Mouse (Mus musculus) forebrain, embryonic 13.5 days (tissue): ENCODE results near the gene Sntg2. TPM values are rescaled to one million over a fixed set of nuclear protein-coding genes. Genes with fewer than 3 reads are reported as not detected.

Source experiments
- ATAC-seq: fragments of 200-750 bp; cut with Nextera tagmentation; 2 replicates; pipeline ENCODE4 v1.8.0; 2017
- H3K27ac ChIP-seq: fragments of 300-500 bp; sonication (generic); 2 replicates; pipeline ENCODE4 v1.5.1; 2015; ENCODE audit warnings: inconsistent platforms, mild to moderate bottlenecking, moderate library complexity
- H3K27me3 ChIP-seq: fragments of 300-500 bp; sonication (generic); 2 replicates; pipeline ENCODE4 v1.6.1; 2015; ENCODE audit warnings: mild to moderate bottlenecking, inconsistent platforms
- H3K36me3 ChIP-seq: fragments of 300-500 bp; sonication (generic); 2 replicates; pipeline ENCODE4 v1.6.1; 2015; ENCODE audit warnings: mild to moderate bottlenecking, inconsistent platforms; ENCODE audit not compliant: poor library complexity, severe bottlenecking
- H3K4me1 ChIP-seq: fragments of 300-500 bp; sonication (generic); 2 replicates; pipeline ENCODE4 v1.6.1; 2015; ENCODE audit warnings: inconsistent platforms
- H3K4me2 ChIP-seq: fragments of 300-500 bp; sonication (generic); 2 replicates; pipeline ENCODE4 v1.6.1; 2015; ENCODE audit warnings: inconsistent platforms, mild to moderate bottlenecking, moderate library complexity
- H3K4me3 ChIP-seq: fragments of 300-500 bp; sonication (generic); 2 replicates; pipeline ENCODE4 v1.5.1; 2015; ENCODE audit warnings: mild to moderate bottlenecking, inconsistent platforms
- H3K9ac ChIP-seq: fragments of 300-500 bp; sonication (generic); 2 replicates; pipeline ENCODE4 v1.6.1; 2015; ENCODE audit warnings: mild to moderate bottlenecking, inconsistent platforms
- H3K9me3 ChIP-seq: fragments of 300-500 bp; sonication (generic); replicated peaks from 2 replicates; pipeline ENCODE4 v1.6.1; 2016; ENCODE audit warnings: inconsistent platforms
- WGBS: fragments of 180-500 bp; shearing (Covaris S2); methylation state at CpG from one replicate; pipeline ENCODE4 v1.1.7; 2015; 5-methylcytosine and 5-hydroxymethylcytosine counted together
- polyA plus RNA-seq: library from polyadenylated mRNA; unstranded; fragments of >200 nt; fragmentation: Nextera tagmentation; extraction: Ambion mirVana; gene quantifications from 2 replicates; pipeline ENCODE4 v1.2.1, GENCODE M21; 2015

The Sntg2 gene
- polyA plus RNA-seq, 1 experiment from 2014 or later = 1.1 TPM

DNA sequence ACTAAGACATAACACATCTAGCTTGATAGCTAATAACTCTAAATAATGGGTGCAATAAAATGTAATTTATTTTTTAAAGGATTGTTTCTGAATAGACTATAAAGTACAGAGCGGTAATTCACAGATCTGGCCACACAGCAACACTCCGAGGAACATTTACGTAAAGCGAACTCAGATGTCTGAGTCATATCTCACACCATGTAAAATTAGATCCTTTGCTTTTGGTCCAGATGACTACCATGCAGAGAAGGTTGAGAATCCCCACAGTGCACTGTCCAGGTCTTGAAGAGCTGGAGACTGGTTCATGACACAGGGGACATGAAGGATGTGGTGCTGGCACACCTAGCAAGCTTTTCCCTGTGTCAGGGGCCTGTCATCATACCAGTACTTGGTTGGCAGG is 145.2 kb downstream of the Sntg2 start:
- 98% methylated on average over 4 of the region's 4 CpGs for WGBS
- no peaks in the 10 kb centered on the region for H3K27me3 ChIP-seq
- H3K9me3 ChIP-seq = no peaks in the 10 kb centered on the region
- no peak overlapping the region for H3K9ac ChIP-seq
- ATAC-seq = no peak
- no peaks in the 10 kb centered on the region for H3K36me3 ChIP-seq
- no peak overlapping the region for H3K4me2 ChIP-seq
- no peak overlapping the region for H3K27ac ChIP-seq
- no peak overlapping the region for H3K4me3 ChIP-seq
- H3K4me1 ChIP-seq = no peaks in the 10 kb centered on the region

DNA sequence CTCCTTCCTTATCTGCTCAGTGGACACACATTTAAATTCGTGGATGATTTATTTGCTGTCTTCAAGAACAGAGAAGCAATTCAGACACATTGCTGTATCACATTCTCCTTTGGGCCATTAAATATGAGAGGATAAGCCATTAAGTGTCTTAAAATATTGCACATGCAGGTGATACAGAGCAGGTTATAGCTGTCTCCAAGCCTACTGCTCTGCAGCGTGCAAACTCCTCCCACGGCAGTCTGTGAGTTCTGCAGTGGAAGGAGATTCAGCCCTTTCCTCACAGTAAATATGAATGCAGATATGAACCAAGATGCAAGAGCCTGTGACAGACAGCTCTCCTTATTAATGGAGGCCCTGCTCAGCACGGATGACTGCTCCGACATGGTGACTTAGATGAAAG is 146.9 kb downstream of the Sntg2 start:
- no peaks in the 10 kb centered on the region for H3K4me1 ChIP-seq
- no peaks in the 10 kb centered on the region for H3K9me3 ChIP-seq
- no peak overlapping the region for H3K9ac ChIP-seq
- no peak overlapping the region for H3K4me2 ChIP-seq
- H3K27ac ChIP-seq = no peak overlapping the region
- H3K27me3 ChIP-seq = no peaks in the 10 kb centered on the region
- WGBS = 90% methylated on average over 5 of the region's 5 CpGs
- H3K36me3 ChIP-seq = no peaks in the 10 kb centered on the region
- ATAC-seq = no peak
- H3K4me3 ChIP-seq = no peak overlapping the region

DNA sequence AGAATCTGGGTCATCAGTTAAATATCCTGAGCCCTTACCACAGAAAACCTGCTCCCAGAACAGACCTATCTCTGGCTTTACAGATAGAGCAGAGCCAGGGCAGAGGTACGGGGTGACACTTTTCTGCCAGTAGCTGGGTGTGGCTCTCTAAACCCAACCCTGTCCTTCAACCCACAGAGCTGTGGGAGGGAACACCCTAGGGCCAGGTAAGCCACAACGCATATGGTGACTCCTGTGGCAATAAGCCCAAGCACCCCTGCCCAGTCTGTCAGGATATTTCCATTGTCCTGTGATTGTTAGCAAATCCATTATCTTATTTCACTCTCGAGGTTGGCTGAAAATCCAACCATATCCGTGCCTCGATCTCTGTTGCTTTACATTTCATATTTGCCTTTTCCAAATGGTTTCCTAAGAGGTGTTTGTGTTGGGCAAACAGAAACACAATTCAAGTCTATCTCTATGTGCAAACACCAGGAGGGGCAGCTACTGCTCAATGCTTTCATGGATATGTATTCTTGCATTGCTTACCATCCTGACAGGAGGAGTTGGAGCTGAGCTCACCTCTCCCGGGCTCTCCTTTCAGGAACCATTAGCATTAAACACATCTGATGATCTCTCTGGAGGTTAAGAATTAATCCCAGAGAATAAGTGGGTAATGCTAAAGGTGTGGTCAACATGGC is 156.3 kb downstream of the Sntg2 start:
- 90% methylated on average over 6 of the region's 6 CpGs for WGBS

DNA sequence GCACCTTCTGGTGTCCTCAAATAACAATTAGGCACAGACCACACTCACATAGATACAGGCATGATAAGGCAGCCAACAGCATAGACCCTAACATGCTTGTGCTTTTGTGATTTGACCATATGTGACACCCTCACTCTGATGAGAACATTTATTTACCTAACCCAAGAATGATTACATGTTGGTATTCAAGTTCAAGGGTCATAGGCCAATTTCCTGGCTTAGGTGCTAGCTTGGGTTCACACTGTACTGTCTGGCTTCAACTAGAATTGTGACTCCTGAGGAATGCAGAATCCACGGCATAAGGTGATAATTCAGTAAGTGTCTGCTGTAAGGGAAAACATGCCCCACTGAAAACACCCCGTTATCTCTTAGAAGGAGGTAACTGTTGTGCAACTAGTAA is 158.4 kb downstream of the Sntg2 start:
- Histone ChIP-seq H3K27me3 (no peaks in the 10 kb centered on the region), H3K9ac (no peak overlapping the region), H3K4me3 (no peak overlapping the region), H3K4me1 (no peaks in the 10 kb centered on the region), H3K36me3 (no peaks in the 10 kb centered on the region), H3K4me2 (no peak overlapping the region), H3K9me3 (no peaks in the 10 kb centered on the region), H3K27ac (no peak overlapping the region)
- ATAC-seq = no peak
- 92% methylated on average over 2 of the region's 2 CpGs for WGBS

More for the DNA sequence above, 156.3 kb downstream of the Sntg2 start:
- Histone ChIP-seq H3K4me1 (no peaks in the 10 kb centered on the region), H3K27ac (no peak overlapping the region), H3K36me3 (no peaks in the 10 kb centered on the region), H3K9ac (no peak overlapping the region), H3K4me3 (no peak overlapping the region), H3K4me2 (no peak overlapping the region), H3K27me3 (no peaks in the 10 kb centered on the region), H3K9me3 (no peaks in the 10 kb centered on the region)
- ATAC-seq = no peak

DNA sequence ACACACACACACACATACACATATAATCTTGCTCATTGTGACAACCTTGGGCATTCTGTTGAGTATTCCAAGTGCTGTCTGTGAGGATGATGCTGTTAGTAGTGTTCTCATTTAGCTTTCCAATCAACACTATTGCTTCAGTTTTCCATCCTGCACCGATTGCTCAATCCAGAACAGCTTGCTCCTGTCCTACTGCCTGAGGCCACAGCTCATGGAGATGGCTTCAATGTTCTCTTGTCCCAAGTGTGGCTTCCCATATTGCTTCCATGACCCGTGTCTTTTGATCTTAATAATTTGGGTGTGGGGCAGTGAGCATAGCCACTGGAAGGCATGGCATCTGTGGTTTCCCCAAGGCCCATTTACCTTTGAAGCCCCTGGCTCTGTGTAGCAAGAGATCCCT is 162.8 kb downstream of the Sntg2 start:
- Histone ChIP-seq H3K9ac (no peak overlapping the region), H3K9me3 (no peaks in the 10 kb centered on the region), H3K36me3 (no peaks in the 10 kb centered on the region), H3K27me3 (no peaks in the 10 kb centered on the region), H3K4me2 (no peak overlapping the region), H3K4me1 (no peaks in the 10 kb centered on the region), H3K27ac (no peak overlapping the region), H3K4me3 (no peak overlapping the region)
- no peak for ATAC-seq
- WGBS = 90% methylated on average over 2 of the region's 2 CpGs

DNA sequence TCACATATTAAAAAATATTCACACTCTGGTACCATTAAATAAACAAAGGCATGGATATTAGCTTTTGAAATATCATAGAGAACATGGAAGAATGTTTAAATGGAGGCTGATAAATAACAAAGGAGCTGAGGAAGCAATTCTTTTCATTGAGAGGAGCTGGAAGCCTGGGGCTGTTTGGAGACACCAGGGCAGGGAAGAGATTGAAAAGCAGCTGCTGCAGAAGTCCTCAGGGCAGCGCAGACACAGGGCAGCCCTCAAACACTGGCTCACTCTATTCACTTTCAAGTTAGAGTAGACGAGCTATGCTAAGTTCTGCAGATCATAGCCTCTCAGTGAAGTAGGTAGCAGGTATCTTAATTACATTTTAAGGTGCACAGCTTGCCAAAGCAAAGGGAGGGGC is 164.6 kb downstream of the Sntg2 start:
- Histone ChIP-seq H3K27ac (no peak overlapping the region), H3K4me2 (no peak overlapping the region), H3K9ac (no peak overlapping the region), H3K4me1 (no peaks in the 10 kb centered on the region), H3K4me3 (no peak overlapping the region), H3K9me3 (no peaks in the 10 kb centered on the region), H3K27me3 (no peaks in the 10 kb centered on the region), H3K36me3 (no peaks in the 10 kb centered on the region)
- ATAC-seq = 0 out of 2 replicates have a peak, but pooled peaks have one; percentile 50
- 24% methylated on average over 2 of the region's 2 CpGs for WGBS

DNA sequence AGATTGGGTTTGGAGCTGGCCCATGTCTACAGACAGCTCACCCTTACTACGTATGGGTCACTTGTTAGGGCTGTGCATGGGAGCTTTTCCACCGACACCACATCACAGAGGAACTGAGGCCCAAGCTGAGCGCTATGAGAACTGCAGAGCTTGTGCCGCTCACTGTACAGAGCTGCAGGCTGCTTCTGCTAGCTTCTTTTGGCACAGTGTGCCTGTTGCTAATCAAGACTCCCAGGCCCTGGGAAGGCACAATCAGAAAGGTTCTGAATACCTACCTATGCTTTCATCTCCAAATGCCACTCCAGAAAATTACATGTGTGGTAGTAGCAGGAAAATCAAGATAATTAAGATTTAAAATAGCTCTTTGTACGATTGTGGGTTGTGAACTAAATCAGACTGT is 165.1 kb downstream of the Sntg2 start:
- no peak overlapping the region for H3K4me2 ChIP-seq
- no peak overlapping the region for H3K4me3 ChIP-seq
- no peaks in the 10 kb centered on the region for H3K36me3 ChIP-seq
- ATAC-seq = peak; percentile 50; the same call in 1 of the 2 replicates
- no peaks in the 10 kb centered on the region for H3K9me3 ChIP-seq
- H3K27me3 ChIP-seq = no peaks in the 10 kb centered on the region
- H3K27ac ChIP-seq = no peak overlapping the region
- H3K4me1 ChIP-seq = no peaks in the 10 kb centered on the region
- 82% methylated on average over 5 of the region's 5 CpGs for WGBS
- H3K9ac ChIP-seq = no peak overlapping the region

DNA sequence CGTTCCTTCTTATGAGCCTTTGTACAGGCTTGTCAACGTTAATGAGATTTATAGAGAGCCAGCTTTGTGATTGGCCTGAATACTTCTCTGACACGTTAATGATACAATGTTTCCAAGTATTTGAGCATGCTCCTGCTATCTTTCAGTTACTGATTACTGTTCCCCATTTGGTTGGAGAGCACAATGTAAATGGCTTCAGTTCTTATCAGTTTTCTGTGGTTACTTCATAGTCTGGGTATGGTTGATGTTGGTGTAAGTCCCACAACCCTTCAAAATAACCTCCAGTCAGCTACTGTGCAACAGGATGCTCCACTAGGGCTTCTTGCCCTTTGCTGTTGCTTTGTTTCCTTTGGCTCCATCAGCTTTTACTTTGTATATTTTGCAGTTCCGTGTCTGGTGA is 168.7 kb downstream of the Sntg2 start:
- Histone ChIP-seq H3K4me1 (no peaks in the 10 kb centered on the region), H3K4me3 (no peak overlapping the region), H3K9me3 (no peaks in the 10 kb centered on the region), H3K27me3 (no peaks in the 10 kb centered on the region; the same call in 1 of the 2 replicates), H3K9ac (no peak overlapping the region), H3K36me3 (no peaks in the 10 kb centered on the region), H3K4me2 (no peak overlapping the region), H3K27ac (no peak overlapping the region)
- 74% methylated on average over 4 of the region's 4 CpGs for WGBS
- no peak for ATAC-seq

DNA sequence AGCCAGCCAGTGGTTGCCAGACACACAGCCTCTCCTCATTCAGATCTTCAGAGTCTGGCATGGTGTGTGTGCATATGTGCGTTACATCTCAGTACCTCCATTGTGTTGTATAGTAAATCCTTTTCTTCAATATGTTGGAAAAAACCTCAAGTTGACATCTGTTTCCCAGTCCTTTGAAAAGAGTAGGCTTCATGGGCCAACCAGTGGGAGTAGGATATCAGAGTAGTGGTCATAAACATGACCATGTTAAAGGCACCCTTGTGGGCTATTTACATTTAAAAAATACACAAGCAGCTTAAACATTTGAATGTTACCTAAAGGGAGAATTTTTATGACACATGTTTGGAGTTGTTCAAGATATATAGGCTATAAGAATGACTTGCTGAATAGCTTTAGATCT is 170.4 kb downstream of the Sntg2 start:
- Histone ChIP-seq H3K9ac (no peak overlapping the region), H3K27me3 (no peaks in the 10 kb centered on the region; the same call in 1 of the 2 replicates), H3K27ac (no peak overlapping the region), H3K36me3 (no peaks in the 10 kb centered on the region), H3K4me1 (no peaks in the 10 kb centered on the region), H3K9me3 (no peaks in the 10 kb centered on the region), H3K4me2 (no peak overlapping the region), H3K4me3 (no peak overlapping the region)
- 65% methylated on average over 1 of the region's 1 CpGs for WGBS
- ATAC-seq = no peak

DNA sequence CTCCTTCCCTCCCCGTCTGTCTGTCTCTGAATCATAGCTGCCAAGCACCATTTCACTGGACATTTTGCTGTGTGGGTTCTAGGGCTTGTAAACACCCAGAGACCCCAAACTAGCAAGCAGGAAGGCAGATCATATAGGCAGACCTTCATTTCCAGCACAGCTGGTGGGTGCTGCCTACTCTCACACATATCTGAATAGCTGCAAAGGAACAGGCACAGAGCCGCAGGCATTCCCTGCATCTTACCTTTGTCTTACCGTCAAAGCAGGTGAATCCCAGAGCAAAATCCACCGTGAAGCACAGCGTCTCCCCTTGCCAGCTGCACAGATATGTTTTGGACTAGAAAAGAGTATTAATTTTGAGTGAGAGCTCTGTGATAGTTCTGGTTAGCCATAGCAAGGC is 172.1 kb downstream of the Sntg2 start:
- Histone ChIP-seq H3K9ac (no peak overlapping the region), H3K27ac (no peak overlapping the region), H3K4me3 (no peak overlapping the region), H3K4me2 (no peak overlapping the region), H3K4me1 (no peaks in the 10 kb centered on the region), H3K27me3 (no peaks in the 10 kb centered on the region; the same call in 1 of the 2 replicates), H3K36me3 (no peaks in the 10 kb centered on the region), H3K9me3 (no peaks in the 10 kb centered on the region)
- no peak for ATAC-seq
- WGBS = 84% methylated on average over 5 of the region's 5 CpGs

DNA sequence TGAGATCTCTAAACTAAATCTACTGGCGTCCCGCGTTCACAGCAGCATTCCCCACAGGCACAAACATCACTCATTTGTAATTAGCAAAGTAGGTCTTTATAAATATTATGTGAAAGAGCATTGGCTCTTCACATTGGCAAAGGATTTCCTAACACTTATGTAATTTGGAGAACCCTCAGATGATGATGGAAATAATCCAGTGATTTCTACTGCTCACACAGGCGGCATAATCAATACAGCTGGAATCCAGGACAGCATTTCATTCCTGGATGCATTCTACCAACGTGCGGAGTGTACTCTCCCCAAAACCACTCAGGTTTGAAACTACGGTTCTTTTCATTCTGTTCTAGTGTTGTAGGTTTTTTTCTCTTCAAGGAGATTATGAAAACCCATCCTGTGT is 172.6 kb downstream of the Sntg2 start:
- H3K4me3 ChIP-seq = no peak overlapping the region
- no peak overlapping the region for H3K4me2 ChIP-seq
- no peak for ATAC-seq
- H3K4me1 ChIP-seq = no peaks in the 10 kb centered on the region
- H3K9ac ChIP-seq = no peak overlapping the region
- H3K27ac ChIP-seq = no peak overlapping the region
- 87% methylated on average over 7 of the region's 7 CpGs for WGBS
- no peaks in the 10 kb centered on the region for H3K9me3 ChIP-seq
- no peaks in the 10 kb centered on the region; the same call in 1 of the 2 replicates for H3K27me3 ChIP-seq
- H3K36me3 ChIP-seq = no peaks in the 10 kb centered on the region

DNA sequence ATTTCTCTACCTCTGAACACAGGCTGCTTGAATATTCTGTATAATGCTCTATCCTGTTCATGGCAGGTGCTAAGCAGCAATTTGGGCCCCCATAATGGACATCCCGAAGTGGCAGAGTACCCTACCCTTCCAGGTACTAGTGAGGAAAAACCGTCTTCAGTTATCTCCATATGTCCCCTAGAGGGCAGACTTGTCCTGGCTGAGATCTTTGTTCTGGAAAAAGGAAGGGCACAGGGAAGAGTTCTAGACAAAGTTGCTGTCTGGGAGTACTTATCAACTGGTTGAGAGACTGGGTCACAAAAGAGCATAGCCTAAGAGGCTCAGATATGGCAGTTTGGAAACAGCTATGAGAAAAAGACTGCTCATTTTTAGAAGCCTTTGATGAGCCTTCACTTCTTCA is 173.4 kb downstream of the Sntg2 start:
- Histone ChIP-seq H3K4me1 (no peaks in the 10 kb centered on the region), H3K9ac (no peak overlapping the region), H3K36me3 (no peaks in the 10 kb centered on the region), H3K9me3 (no peaks in the 10 kb centered on the region), H3K4me3 (no peak overlapping the region), H3K4me2 (no peak overlapping the region), H3K27me3 (no peaks in the 10 kb centered on the region; the same call in 1 of the 2 replicates), H3K27ac (no peak overlapping the region)
- 40% methylated on average over 2 of the region's 2 CpGs for WGBS
- ATAC-seq = peak; percentile 43; the same call in 1 of the 2 replicates

DNA sequence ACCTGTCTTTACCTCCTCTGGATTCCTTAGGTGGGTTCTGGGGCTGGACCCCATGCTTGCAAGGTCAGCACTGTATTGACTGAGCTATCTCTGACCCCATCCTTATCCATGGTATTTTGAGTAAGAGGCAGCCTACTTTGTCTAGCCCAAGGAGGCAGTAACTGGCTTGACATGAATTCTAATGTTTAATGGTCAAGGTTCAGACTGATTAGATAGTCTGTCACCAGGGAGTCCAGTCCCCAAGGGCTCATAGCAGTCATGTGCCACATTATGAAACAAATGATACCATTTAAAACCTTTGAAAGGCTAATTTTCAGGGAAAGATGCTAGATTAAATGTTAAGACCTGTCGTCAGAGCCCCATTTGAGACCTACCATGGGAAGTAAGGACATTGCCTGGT is 174.9 kb downstream of the Sntg2 start:
- Histone ChIP-seq H3K4me2 (no peak overlapping the region), H3K27ac (no peak overlapping the region), H3K9ac (no peak overlapping the region), H3K27me3 (no peaks in the 10 kb centered on the region; the same call in 1 of the 2 replicates), H3K4me1 (no peaks in the 10 kb centered on the region), H3K36me3 (no peaks in the 10 kb centered on the region), H3K4me3 (no peak overlapping the region), H3K9me3 (no peaks in the 10 kb centered on the region)
- no peak for ATAC-seq
- WGBS = 86% methylated on average over 1 of the region's 1 CpGs
